Mouse (Mus musculus) kidney, adult 2 months (tissue): Measurements from ENCODE around the gene Sp2.

Experiments used
- CTCF ChIP-seq: fragments of 200-500 bp; conservative IDR thresholded peaks from 2 replicates; pipeline ENCODE4 v1.5.1; 2011; ENCODE audit warnings: low read depth, mild to moderate bottlenecking, control low read depth, low read length, moderate library complexity, mixed read lengths; ENCODE audit not compliant: insufficient read depth, insufficient read length
- POLR2A ChIP-seq: fragments of 200-500 bp; IDR thresholded peaks from one replicate; pipeline ENCODE4 v1.6.1; 2011; ENCODE audit warnings: low read depth, low read length, control low read depth

GRCm38 (mm10) chr11:96916885-96917396, 65.8 kb downstream of the Sp2 start:
- TF ChIP-seq POLR2A (no peak), CTCF (no peak)
